In genomic region chr7:80294062-80294763, GRCm38 (mm10) we compare ENCODE assay signal across 1 mouse cellular context.
TF ChIP-seq lines count a peak whose summit lies in the region.

TSS of gene Prc1 (plus strand) at chr7:80294450.

TF ChIP-seq in MEL, 35 proteins besides CTCF, POLR2A, EP300 and RAD21 (continued from another document):
- TF ChIP-seq MAZ (IDR thresholded peaks at IDR 0.05; ENCODE audit: low read depth, low read length) (0 out of 2 replicates have a peak, but pooled peaks have one; percentile 38), NRF1 (IDR thresholded peaks at IDR 0.05; ENCODE audit: insufficient read depth, low read depth, low read length, poor library complexity, severe bottlenecking) (peak; percentile 80), POLR2AphosphoS2 (IDR thresholded peaks at IDR 0.05; ENCODE audit: low read length) (peak; percentile 88), UBTF (IDR thresholded peaks at IDR 0.05; ENCODE audit: borderline replicate concordance, insufficient read depth, low read depth, low read length) (0 out of 2 replicates have a peak, but pooled peaks have one; percentile 72), TBP (IDR thresholded peaks at IDR 0.05; ENCODE audit: low read depth, low read length) (peak; percentile 75)
